Mouse (Mus musculus): ENCODE results near the gene Efcc1. TPM values are rescaled to one million over a fixed set of nuclear protein-coding genes. Genes with fewer than 3 reads are reported as not detected.
"Not testable (repeated sequence)": the region's sequence is repeated elsewhere in the genome, so short reads cannot be mapped to it uniquely, and the experiment has no call there.

Gene Efcc1
- polyA plus RNA-seq, 1 experiment from 2014 or later = 2.2 TPM

GRCm38 (mm10) chr6:87762161-87762560, 31.5 kb downstream of the Efcc1 start:
- ATAC-seq (ENCODE audit: insufficient number of reproducible peaks, low FRiP score, low TSS enrichment, low read depth) = no peak
- Histone ChIP-seq H3K27me3 (no peaks in the 10 kb centered on the region), H3K4me3 (replicated peaks) (no peak overlapping the region), H3K4me1 (no peaks in the 10 kb centered on the region), H3K9ac (no peak overlapping the region), H3K36me3 (no peaks in the 10 kb centered on the region), H3K27ac (replicated peaks) (no peak overlapping the region), H3K9me3 (replicated peaks) (no peaks in the 10 kb centered on the region), H3K4me2 (replicated peaks) (no peak overlapping the region)
- 79% methylated on average over 5 of the region's 5 CpGs for WGBS

GRCm38 (mm10) chr6:87763376-87764280, 33.0 kb downstream of the Efcc1 start:
- Histone ChIP-seq H3K27ac (replicated peaks) (no peak overlapping the region), H3K9me3 (replicated peaks) (no peaks in the 10 kb centered on the region), H3K9ac (no peak overlapping the region), H3K4me2 (replicated peaks) (no peak overlapping the region), H3K4me1 (no peaks in the 10 kb centered on the region), H3K36me3 (no peaks in the 10 kb centered on the region), H3K27me3 (no peaks in the 10 kb centered on the region), H3K4me3 (replicated peaks) (no peak overlapping the region)
- 70% methylated on average over 4 of the region's 4 CpGs for WGBS
- ATAC-seq (ENCODE audit: insufficient number of reproducible peaks, low FRiP score, low TSS enrichment, low read depth) = no peak

- not testable (repeated sequence) for H3K27me3 ChIP-seq; ATAC-seq (ENCODE audit: insufficient number of reproducible peaks, low FRiP score, low TSS enrichment, low read depth); H3K9ac ChIP-seq; H3K27ac ChIP-seq (replicated peaks); H3K4me1 ChIP-seq; H3K4me2 ChIP-seq (replicated peaks); H3K4me3 ChIP-seq (replicated peaks); H3K36me3 ChIP-seq; H3K9me3 ChIP-seq (replicated peaks)
- WGBS = 90% methylated on average over 2 of the region's 2 CpGs
Observed at GRCm38 (mm10) chr6:87764296-87764695, 33.6 kb downstream of the Efcc1 start.

- Histone ChIP-seq H3K9me3 (replicated peaks) (no peaks in the 10 kb centered on the region), H3K27ac (replicated peaks) (no peak overlapping the region), H3K4me2 (replicated peaks) (no peak overlapping the region), H3K9ac (no peak overlapping the region), H3K27me3 (no peaks in the 10 kb centered on the region), H3K4me1 (no peaks in the 10 kb centered on the region), H3K4me3 (replicated peaks) (no peak overlapping the region), H3K36me3 (no peaks in the 10 kb centered on the region)
- WGBS = 47% methylated on average over 8 of the region's 8 CpGs
- no peak for ATAC-seq (ENCODE audit: insufficient number of reproducible peaks, low FRiP score, low TSS enrichment, low read depth)
Observed at GRCm38 (mm10) chr6:87770626-87771025, 40.0 kb downstream of the Efcc1 start.

- H3K4me1 ChIP-seq = no peaks in the 10 kb centered on the region
- H3K27ac ChIP-seq (replicated peaks) = no peak overlapping the region
- no peaks in the 10 kb centered on the region for H3K9me3 ChIP-seq (replicated peaks)
- no peak overlapping the region for H3K4me2 ChIP-seq (replicated peaks)
- H3K9ac ChIP-seq = no peak overlapping the region
- WGBS = 27% methylated on average over 1 of the region's 1 CpGs
- no peak overlapping the region for H3K4me3 ChIP-seq (replicated peaks)
- no peaks in the 10 kb centered on the region for H3K36me3 ChIP-seq
- no peaks in the 10 kb centered on the region for H3K27me3 ChIP-seq
- no peak for ATAC-seq (ENCODE audit: insufficient number of reproducible peaks, low FRiP score, low TSS enrichment, low read depth)
Observed at GRCm38 (mm10) chr6:87774466-87774865, 43.8 kb downstream of the Efcc1 start.

- ATAC-seq (ENCODE audit: insufficient number of reproducible peaks, low FRiP score, low TSS enrichment, low read depth) = no peak
- Histone ChIP-seq H3K9me3 (replicated peaks) (no peaks in the 10 kb centered on the region), H3K4me1 (no peaks in the 10 kb centered on the region), H3K36me3 (no peaks in the 10 kb centered on the region), H3K9ac (no peak overlapping the region), H3K4me2 (replicated peaks) (no peak overlapping the region), H3K4me3 (replicated peaks) (no peak overlapping the region), H3K27ac (replicated peaks) (no peak overlapping the region), H3K27me3 (no peaks in the 10 kb centered on the region)
- WGBS = 81% methylated on average over 9 of the region's 9 CpGs
Observed at GRCm38 (mm10) chr6:87774909-87775308, 44.2 kb downstream of the Efcc1 start.

- Histone ChIP-seq H3K4me3 (replicated peaks) (no peak overlapping the region), H3K9me3 (replicated peaks) (no peaks in the 10 kb centered on the region), H3K4me2 (replicated peaks) (no peak overlapping the region), H3K9ac (no peak overlapping the region), H3K27ac (replicated peaks) (no peak overlapping the region), H3K4me1 (no peaks in the 10 kb centered on the region), H3K36me3 (no peaks in the 10 kb centered on the region), H3K27me3 (no peaks in the 10 kb centered on the region)
- no peak for ATAC-seq (ENCODE audit: insufficient number of reproducible peaks, low FRiP score, low TSS enrichment, low read depth)
- WGBS = 57% methylated on average over 3 of the region's 3 CpGs
Observed at GRCm38 (mm10) chr6:87775588-87776245, 45.0 kb downstream of the Efcc1 start.

GRCm38 (mm10) chr6:87776663-87777062, 46.0 kb downstream of the Efcc1 start:
- WGBS = 86% methylated on average over 1 of the region's 1 CpGs
- no peaks in the 10 kb centered on the region for H3K27me3 ChIP-seq
- no peak overlapping the region for H3K4me3 ChIP-seq (replicated peaks)
- H3K9ac ChIP-seq = no peak overlapping the region
- no peaks in the 10 kb centered on the region for H3K36me3 ChIP-seq
- no peak for ATAC-seq (ENCODE audit: insufficient number of reproducible peaks, low FRiP score, low TSS enrichment, low read depth)
- no peaks in the 10 kb centered on the region for H3K9me3 ChIP-seq (replicated peaks)
- H3K4me1 ChIP-seq = no peaks in the 10 kb centered on the region
- no peak overlapping the region for H3K27ac ChIP-seq (replicated peaks)
- no peak overlapping the region for H3K4me2 ChIP-seq (replicated peaks)

GRCm38 (mm10) chr6:87777842-87778241, 47.2 kb downstream of the Efcc1 start, which contains the start of gene Gp9:
TSS of gene Gp9 (plus strand) at chr6:87778072.
- ATAC-seq (ENCODE audit: insufficient number of reproducible peaks, low FRiP score, low TSS enrichment, low read depth) = no peak
- no peak within 1 kb of the TSS for H3K27ac ChIP-seq (replicated peaks)
- no peak within 1 kb of the TSS for H3K9ac ChIP-seq
- no peaks in the 10 kb centered on the region for H3K36me3 ChIP-seq
- no peaks in the 10 kb centered on the region for H3K9me3 ChIP-seq (replicated peaks)
- no peak within 1 kb of the TSS for H3K4me3 ChIP-seq (replicated peaks)
- no peak within 1 kb of the TSS for H3K4me2 ChIP-seq (replicated peaks)
- WGBS = 65% methylated on average over 2 of the region's 2 CpGs
- no peaks in the 10 kb centered on the region for H3K4me1 ChIP-seq
- H3K27me3 ChIP-seq = no peaks in the 10 kb centered on the region

- no peak overlapping the region for H3K27ac ChIP-seq (replicated peaks)
- no peak overlapping the region for H3K4me3 ChIP-seq (replicated peaks)
- no peak for ATAC-seq (ENCODE audit: insufficient number of reproducible peaks, low FRiP score, low TSS enrichment, low read depth)
- 68% methylated on average over 11 of the region's 11 CpGs for WGBS
- no peak overlapping the region for H3K9ac ChIP-seq
- no peak overlapping the region for H3K4me2 ChIP-seq (replicated peaks)
- no peaks in the 10 kb centered on the region for H3K27me3 ChIP-seq
- no peaks in the 10 kb centered on the region for H3K4me1 ChIP-seq
- H3K9me3 ChIP-seq (replicated peaks) = no peaks in the 10 kb centered on the region
- no peaks in the 10 kb centered on the region for H3K36me3 ChIP-seq
Observed at GRCm38 (mm10) chr6:87778294-87779173, 47.9 kb downstream of the Efcc1 start.
